Mouse (Mus musculus): ENCODE measurements around the gene Sox10.

DNA sequence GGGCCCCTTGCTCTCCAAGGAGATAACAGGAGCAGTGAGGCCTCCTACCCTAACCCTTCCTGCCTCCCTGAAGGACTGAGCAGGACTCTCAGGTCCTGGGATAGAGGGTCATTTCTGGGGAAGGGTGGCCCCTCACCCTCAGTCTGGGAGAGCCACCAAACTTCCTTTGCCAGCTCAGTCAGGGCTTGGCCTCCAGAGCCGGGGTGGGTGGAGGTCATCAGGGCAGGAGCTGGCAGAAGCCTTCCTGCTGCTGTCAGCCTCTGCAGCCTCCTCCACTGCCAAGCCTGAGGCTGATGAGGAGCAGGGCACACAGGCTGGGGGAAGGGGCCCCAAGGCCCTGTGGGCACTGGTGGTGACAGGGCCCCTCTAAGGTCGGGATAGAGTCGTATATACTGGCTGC, 9.5 kb downstream of the Sox10 start:
- no peak for TF ChIP-seq EP300 (IDR thresholded peaks at IDR 0.05; ENCODE audit: low read depth)
- TF ChIP-seq CTCF (IDR thresholded peaks at IDR 0.05; ENCODE audit: low read depth), result no peak
